ENCODE assay signal across 9 mouse cellular contexts in the genomic region with DNA sequence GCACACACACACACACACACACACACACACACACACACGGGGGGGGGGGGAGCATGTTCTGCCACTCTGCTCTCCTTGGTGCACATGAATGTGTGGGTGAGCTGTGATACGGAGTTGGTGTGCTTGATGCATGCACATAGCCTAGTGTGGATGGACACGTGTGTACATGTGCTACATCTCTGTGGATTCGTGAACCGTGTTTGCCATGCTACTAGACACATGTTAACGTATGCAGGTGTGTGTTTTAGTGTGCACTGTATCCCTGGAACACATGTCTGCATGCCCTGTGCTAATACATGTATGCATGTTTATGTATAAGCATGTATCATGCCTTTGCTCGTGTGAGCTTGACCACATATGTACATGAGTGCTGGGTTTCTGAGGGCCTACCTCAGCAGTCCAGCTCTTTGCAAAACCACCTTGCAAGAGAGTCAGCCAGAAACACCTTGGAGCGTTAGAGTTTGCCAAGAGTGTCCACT. TPM values are rescaled to one million over a fixed set of nuclear protein-coding genes. Genes with fewer than 3 reads are reported as not detected.
DNase-seq lines count a peak whose midpoint lies in the region; ATAC-seq and TF ChIP-seq lines count a peak whose summit lies in the region.
"Had no signal": no experiment of that assay in that cellular context is flagged by ENCODE, and none has a peak within 500 bp of the region (broad histone marks: within the 10 kb centered on the region; RNA-seq: fewer than 3 reads in every experiment).

No protein-coding gene starts in this region.

- no peak for DNase-seq in gastrocnemius, adult 2 months
- no peak for DNase-seq in gastrocnemius, postnatal 10 days
- DNase-seq in urinary bladder, adult 2 months (ENCODE audit: low spot score) = peak; percentile 17
- DNase-seq in urinary bladder, postnatal 36 days (ENCODE audit: low spot score in 2 of 2) = no peak
- DNase-seq in hindbrain, postnatal 0 days (ENCODE audit: low spot score) = no peak
- no peak for DNase-seq in midbrain, embryonic 14.5 days
- DNase-seq in urinary bladder, postnatal 14 days (ENCODE audit: low spot score) = no peak
- no peak for DNase-seq in right cerebral cortex, postnatal 4 days

- TF ChIP-seq CTCF in gastrocnemius, adult 2 months (IDR thresholded peaks at IDR 0.05) = no peak
- no peak for TF ChIP-seq CTCF in hindbrain, postnatal 0 days (IDR thresholded peaks at IDR 0.05; ENCODE audit: low read depth)

- peak overlapping the region; percentile 81 for H3K4me3 ChIP-seq in gastrocnemius, adult 2 months
- H3K4me3 ChIP-seq in hindbrain, postnatal 0 days (ENCODE audit: low read length) = peak overlapping the region; percentile 79
- H3K4me3 ChIP-seq in midbrain, embryonic 14.5 days (replicated peaks; ENCODE audit: low read depth, low read length) = peak overlapping the region; percentile 98

- peak overlapping the region; percentile 73 for H3K4me2 ChIP-seq in hindbrain, postnatal 0 days (ENCODE audit: low read depth, low read length)
- peak overlapping the region; percentile 99 for H3K4me2 ChIP-seq in midbrain, embryonic 14.5 days (ENCODE audit: low read length)

- peaks cover 21% of the 10 kb centered on the region; the same call in 1 of the 2 replicates for H3K36me3 ChIP-seq in hindbrain, postnatal 0 days (ENCODE audit: insufficient read depth, low read length)
- peaks cover 38% of the 10 kb centered on the region for H3K36me3 ChIP-seq in midbrain, embryonic 14.5 days (ENCODE audit: control insufficient read depth, insufficient read depth, low read length)

- H3K27me3 ChIP-seq in hindbrain, postnatal 0 days (ENCODE audit: insufficient read depth, low read length) = no peaks in the 10 kb centered on the region
- H3K27me3 ChIP-seq in midbrain, embryonic 14.5 days (ENCODE audit: control insufficient read depth, insufficient read depth, low read length) = no peaks in the 10 kb centered on the region
- H3K27me3 ChIP-seq: Patski had no signal

- peaks cover 32% of the 10 kb centered on the region for H3K4me1 ChIP-seq in hindbrain, postnatal 0 days (ENCODE audit: insufficient read depth, low read length)
- peaks cover 36% of the 10 kb centered on the region for H3K4me1 ChIP-seq in midbrain, embryonic 14.5 days (ENCODE audit: control insufficient read depth, insufficient read depth, low read length)

- WGBS in hindbrain, postnatal 0 days = 57% methylated on average over 8 of the region's 8 CpGs
- WGBS in midbrain, embryonic 14.5 days = 66% methylated on average over 8 of the region's 8 CpGs

- peak overlapping the region; percentile 87 for H3K27ac ChIP-seq in gastrocnemius, adult 2 months
- peak overlapping the region; percentile 84; the same call in 1 of the 2 replicates for H3K27ac ChIP-seq in hindbrain, postnatal 0 days
- H3K27ac ChIP-seq in midbrain, embryonic 14.5 days (replicated peaks; ENCODE audit: low read depth, low read length) = no peak overlapping the region

- peak overlapping the region; percentile 89 for H3K9ac ChIP-seq in hindbrain, postnatal 0 days (replicated peaks; ENCODE audit: low read length)
- H3K9ac ChIP-seq in midbrain, embryonic 14.5 days (replicated peaks; ENCODE audit: low read length) = peak overlapping the region; percentile 92

- H3K9me3 ChIP-seq in hindbrain, postnatal 0 days (ENCODE audit: low read length) = no peaks in the 10 kb centered on the region
- no peaks in the 10 kb centered on the region for H3K9me3 ChIP-seq in midbrain, embryonic 14.5 days (ENCODE audit: control insufficient read depth, low read length)

- intact Hi-C loops in gastrocnemius, adult 2 months (cut with DNase I) = loop anchor here (2.0 to 5.0 kb wide), 3 partner anchors 22 to 49 kb away; a partner anchor contains a TSS

- ATAC-seq in hindbrain, postnatal 0 days = no peak
- no peak for ATAC-seq in midbrain, embryonic 14.5 days (ENCODE audit: low FRiP score, low TSS enrichment)

RNA-seq across cellular contexts. Expression of a gene that starts 1.6 kb away (rescaled TPM):
- total RNA-seq in gastrocnemius, adult 2 months (2021) = 1 to 10 TPM; 7.5 to 8.0 TPM
- 10 to 100 TPM; 13.8 to 23.1 TPM for total RNA-seq in gastrocnemius, postnatal 10 days (2021)
- polyA plus RNA-seq in urinary bladder, adult 2 months (2012; rRNA removed) = 23.7 and 29.2 TPM in 2 replicates
- total RNA-seq in hindbrain, postnatal 0 days (2014; rRNA removed) = 69.5 and 93.5 TPM in 2 replicates
- polyA plus RNA-seq in hindbrain, postnatal 0 days (2015; fragmentation: Nextera tagmentation; extraction: Ambion mirVana) = 52.2 and 56.4 TPM in 2 replicates
- 76.6 and 84.8 TPM in 2 replicates for polyA plus RNA-seq in midbrain, embryonic 14.5 days (2014; fragmentation: Nextera tagmentation; extraction: Ambion mirVana)

RNA-seq across cellular contexts. Expression of a gene that starts 1.7 kb away (rescaled TPM):
- total RNA-seq in gastrocnemius, adult 2 months (2021) = 10 to 100 TPM; 10.5 to 13.4 TPM
- total RNA-seq in gastrocnemius, postnatal 10 days (2021) = 10 to 100 TPM; 16.9 to 23.6 TPM
- 43.7 and 55.5 TPM in 2 replicates for polyA plus RNA-seq in urinary bladder, adult 2 months (2012; rRNA removed)
- 73.6 and 109 TPM in 2 replicates for total RNA-seq in hindbrain, postnatal 0 days (2014; rRNA removed)
- 58.8 and 59.6 TPM in 2 replicates for polyA plus RNA-seq in hindbrain, postnatal 0 days (2015; fragmentation: Nextera tagmentation; extraction: Ambion mirVana)
- 45.8 and 54.5 TPM in 2 replicates for polyA plus RNA-seq in midbrain, embryonic 14.5 days (2014; fragmentation: Nextera tagmentation; extraction: Ambion mirVana)

RNA-seq across cellular contexts. Expression of a gene that starts 23.9 kb away (rescaled TPM):
- 10 to 100 TPM; 14.9 to 17.3 TPM for total RNA-seq in gastrocnemius, adult 2 months (2021)
- total RNA-seq in gastrocnemius, postnatal 10 days (2021) = 10 to 100 TPM; 18.9 to 21.7 TPM
- polyA plus RNA-seq in urinary bladder, adult 2 months (2012; rRNA removed) = 26.5 and 32.3 TPM in 2 replicates
- 51.3 and 52.1 TPM in 2 replicates for total RNA-seq in hindbrain, postnatal 0 days (2014; rRNA removed)
- 49.9 and 52.4 TPM in 2 replicates for polyA plus RNA-seq in hindbrain, postnatal 0 days (2015; fragmentation: Nextera tagmentation; extraction: Ambion mirVana)
- polyA plus RNA-seq in midbrain, embryonic 14.5 days (2014; fragmentation: Nextera tagmentation; extraction: Ambion mirVana) = 78.2 and 83.2 TPM in 2 replicates

RNA-seq across cellular contexts. Expression of a gene that starts 24.0 kb away (rescaled TPM):
- 10 to 100 TPM; 13.6 to 18.0 TPM for total RNA-seq in gastrocnemius, adult 2 months (2021)
- total RNA-seq in gastrocnemius, postnatal 10 days (2021) = 10 to 100 TPM; 13.6 to 20.5 TPM
- polyA plus RNA-seq in urinary bladder, adult 2 months (2012; rRNA removed) = 17.1 and 18.5 TPM in 2 replicates
- 31.3 and 41.8 TPM in 2 replicates for total RNA-seq in hindbrain, postnatal 0 days (2014; rRNA removed)
- polyA plus RNA-seq in hindbrain, postnatal 0 days (2015; fragmentation: Nextera tagmentation; extraction: Ambion mirVana) = 26.8 and 27.9 TPM in 2 replicates
- 24.6 and 31.2 TPM in 2 replicates for polyA plus RNA-seq in midbrain, embryonic 14.5 days (2014; fragmentation: Nextera tagmentation; extraction: Ambion mirVana)

RNA-seq across cellular contexts. Expression of a gene that starts 30.1 kb away (rescaled TPM):
- under 1 TPM; 0.11 to 0.23 TPM for total RNA-seq in gastrocnemius, adult 2 months (2021)
- total RNA-seq in gastrocnemius, postnatal 10 days (2021) = under 1 TPM; 0.11 to 0.26 TPM
- 0.91 and 1.3 TPM in 2 replicates for polyA plus RNA-seq in urinary bladder, adult 2 months (2012; rRNA removed)
- total RNA-seq in hindbrain, postnatal 0 days (2014; rRNA removed) = 0.04 and 1.5 TPM in 2 replicates
- polyA plus RNA-seq in hindbrain, postnatal 0 days (2015; fragmentation: Nextera tagmentation; extraction: Ambion mirVana) = 0.13 and 0.23 TPM in 2 replicates
- 0.31 and 0.57 TPM in 2 replicates for polyA plus RNA-seq in midbrain, embryonic 14.5 days (2014; fragmentation: Nextera tagmentation; extraction: Ambion mirVana)
